Comparison of ENCODE assay signal across 16 mouse cellular contexts in the genomic region with DNA sequence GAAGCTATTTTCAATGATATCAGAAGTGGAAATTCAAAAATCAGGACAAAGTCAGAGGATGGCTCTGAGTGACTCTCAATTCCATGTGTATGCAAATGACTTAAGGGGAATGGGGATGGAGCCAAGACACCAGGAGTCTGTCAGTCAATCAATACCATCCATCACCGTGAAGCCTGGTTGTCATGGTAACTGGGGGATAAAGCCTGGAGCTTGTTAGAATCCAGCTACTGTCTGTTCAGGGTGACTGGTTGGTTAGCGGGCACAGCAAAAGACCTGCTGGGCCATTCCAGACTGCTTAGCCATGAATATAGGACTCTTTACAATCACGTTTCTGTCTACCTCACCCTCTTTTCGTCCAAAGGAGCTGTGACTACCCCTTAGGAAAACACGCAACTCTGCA. TPM values are rescaled to one million over a fixed set of nuclear protein-coding genes. Genes with fewer than 3 reads are reported as not detected.
A peak's percentile ranks its signal among the peaks of the same experiment; 100 is the strongest.
DNase-seq lines count a peak whose midpoint lies in the region; ATAC-seq lines count a peak whose summit lies in the region.
"Had no signal": no experiment of that assay in that cellular context is flagged by ENCODE, and none has a peak within 500 bp of the region (broad histone marks: within the 10 kb centered on the region; RNA-seq: fewer than 3 reads in every experiment).

No protein-coding gene starts in this region.

- no peaks in the 10 kb centered on the region for H3K27me3 ChIP-seq in forebrain, embryonic 11.5 days (ENCODE audit: control insufficient read depth, insufficient read depth, low read length)
- no peaks in the 10 kb centered on the region for H3K27me3 ChIP-seq in forebrain, embryonic 10.5 days (ENCODE audit: poor library complexity, severe bottlenecking)
- H3K27me3 ChIP-seq in hindbrain, embryonic 11.5 days (ENCODE audit: control insufficient read depth, insufficient read depth, low read length): no peaks in the 10 kb centered on the region
- no peaks in the 10 kb centered on the region for H3K27me3 ChIP-seq in midbrain, embryonic 14.5 days (ENCODE audit: control insufficient read depth, insufficient read depth, low read length)
- H3K27me3 ChIP-seq: liver, embryonic 15.5 days; stomach, embryonic 15.5 days had no signal

- H3K4me3 ChIP-seq in forebrain, embryonic 11.5 days (ENCODE audit: low read depth, low read length): no peak overlapping the region
- no peak overlapping the region for H3K4me3 ChIP-seq in forebrain, embryonic 10.5 days
- H3K4me3 ChIP-seq in hindbrain, embryonic 11.5 days (ENCODE audit: low read depth, low read length): no peak overlapping the region
- H3K4me3 ChIP-seq in midbrain, embryonic 14.5 days (replicated peaks; ENCODE audit: low read depth, low read length): no peak overlapping the region
- H3K4me3 ChIP-seq: liver, embryonic 15.5 days; stomach, embryonic 15.5 days had no signal

- WGBS in forebrain, embryonic 11.5 days: 17% methylated on average over 5 of the region's 5 CpGs
- 23% methylated on average over 5 of the region's 5 CpGs for WGBS in forebrain, embryonic 10.5 days
- 11% methylated on average over 5 of the region's 5 CpGs for WGBS in hindbrain, embryonic 11.5 days
- 5% methylated on average over 5 of the region's 5 CpGs for WGBS in midbrain, embryonic 14.5 days

- H3K4me1 ChIP-seq in forebrain, embryonic 11.5 days (replicated peaks; ENCODE audit: control insufficient read depth, insufficient read depth, low read length): no peaks in the 10 kb centered on the region
- H3K4me1 ChIP-seq in forebrain, embryonic 10.5 days: peaks cover 11% of the 10 kb centered on the region
- H3K4me1 ChIP-seq in hindbrain, embryonic 11.5 days (replicated peaks; ENCODE audit: control insufficient read depth, insufficient read depth, low read length): no peaks in the 10 kb centered on the region
- peaks cover 20% of the 10 kb centered on the region for H3K4me1 ChIP-seq in midbrain, embryonic 14.5 days (ENCODE audit: control insufficient read depth, insufficient read depth, low read length)
- H3K4me1 ChIP-seq: liver, embryonic 15.5 days; stomach, embryonic 15.5 days had no signal

- H3K4me2 ChIP-seq in forebrain, embryonic 11.5 days (ENCODE audit: low read depth, low read length, severe bottlenecking): no peak overlapping the region
- H3K4me2 ChIP-seq in hindbrain, embryonic 11.5 days (replicated peaks; ENCODE audit: low read depth, low read length): no peak overlapping the region
- H3K4me2 ChIP-seq in midbrain, embryonic 14.5 days (ENCODE audit: low read length): peak overlapping the region; percentile 17; the same call in 1 of the 2 replicates
- H3K4me2 ChIP-seq: liver, embryonic 15.5 days; stomach, embryonic 15.5 days had no signal

- H3K36me3 ChIP-seq in forebrain, embryonic 11.5 days (ENCODE audit: control insufficient read depth, insufficient read depth, low read length): no peaks in the 10 kb centered on the region
- no peaks in the 10 kb centered on the region for H3K36me3 ChIP-seq in forebrain, embryonic 10.5 days (replicated peaks)
- no peaks in the 10 kb centered on the region for H3K36me3 ChIP-seq in hindbrain, embryonic 11.5 days (ENCODE audit: control insufficient read depth, insufficient read depth, low read length)
- H3K36me3 ChIP-seq in midbrain, embryonic 14.5 days (ENCODE audit: control insufficient read depth, insufficient read depth, low read length): no peaks in the 10 kb centered on the region
- H3K36me3 ChIP-seq: liver, embryonic 15.5 days; stomach, embryonic 15.5 days had no signal

- ATAC-seq in forebrain, embryonic 11.5 days (replicated peaks; ENCODE audit: low FRiP score): no peak
- ATAC-seq in hindbrain, embryonic 11.5 days (ENCODE audit: low FRiP score): peak; percentile 75
- ATAC-seq in midbrain, embryonic 14.5 days (ENCODE audit: low FRiP score, low TSS enrichment): no peak; the same call in 1 of the 2 replicates
- ATAC-seq in monocyte, adult 5-6 weeks (replicated peaks; ENCODE audit: insufficient number of reproducible peaks, low FRiP score, low TSS enrichment, poor library complexity, severe bottlenecking): no peak

- peak; percentile 44 for DNase-seq in forebrain, embryonic 11.5 days (ENCODE audit: low spot score)
- no peak for DNase-seq in forebrain, embryonic 10.5 days (ENCODE audit: extremely low spot score, low spot score)
- peak; percentile 65 for DNase-seq in embryo, embryonic 10 days (ENCODE audit: low spot score)
- DNase-seq in hindbrain, embryonic 11.5 days (ENCODE audit: low spot score): peak; percentile 66
- DNase-seq in midbrain, embryonic 14.5 days: peak; percentile 86
- DNase-seq in frontal cortex, postnatal 14 days (ENCODE audit: low spot score in 2 of 2): no peak
- no peak for DNase-seq in left cerebral cortex, postnatal 14 days (ENCODE audit: low spot score in 2 of 2)
- DNase-seq: thymus, postnatal 36 days had no signal

- H3K9ac ChIP-seq in forebrain, embryonic 11.5 days (ENCODE audit: low read length): no peak overlapping the region
- no peak overlapping the region for H3K9ac ChIP-seq in hindbrain, embryonic 11.5 days (ENCODE audit: low read depth, low read length)
- no peak overlapping the region for H3K9ac ChIP-seq in midbrain, embryonic 14.5 days (replicated peaks; ENCODE audit: low read length)
- H3K9ac ChIP-seq: liver, embryonic 15.5 days; stomach, embryonic 15.5 days had no signal

- H3K27ac ChIP-seq in forebrain, embryonic 11.5 days (ENCODE audit: low read depth, low read length): no peak overlapping the region
- no peak overlapping the region for H3K27ac ChIP-seq in forebrain, embryonic 10.5 days
- H3K27ac ChIP-seq in hindbrain, embryonic 11.5 days (ENCODE audit: low read depth, low read length): peak overlapping the region; percentile 54; the same call in 1 of the 2 replicates
- H3K27ac ChIP-seq in midbrain, embryonic 14.5 days (replicated peaks; ENCODE audit: low read depth, low read length): peak overlapping the region; percentile 73
- H3K27ac ChIP-seq: liver, embryonic 15.5 days; stomach, embryonic 15.5 days had no signal

- H3K9me3 ChIP-seq in forebrain, embryonic 11.5 days (ENCODE audit: control insufficient read depth, low read length): no peaks in the 10 kb centered on the region
- no peaks in the 10 kb centered on the region for H3K9me3 ChIP-seq in forebrain, embryonic 10.5 days
- H3K9me3 ChIP-seq in hindbrain, embryonic 11.5 days (ENCODE audit: control insufficient read depth, low read length): no peaks in the 10 kb centered on the region
- no peaks in the 10 kb centered on the region for H3K9me3 ChIP-seq in midbrain, embryonic 14.5 days (ENCODE audit: control insufficient read depth, low read length)
- H3K9me3 ChIP-seq: liver, embryonic 15.5 days; stomach, embryonic 15.5 days had no signal

- intact Hi-C loops in left cerebral cortex, postnatal 14 days (cut with DNase I): no loop called here

RNA-seq across cellular contexts. Expression of a gene that starts 22.0 kb away (rescaled TPM):
- polyA plus RNA-seq in forebrain, embryonic 11.5 days (2014; fragmentation: Nextera tagmentation; extraction: Ambion mirVana): not detected in 2 replicates
- polyA plus RNA-seq in forebrain, embryonic 10.5 days (2016; fragmentation: Nextera tagmentation; extraction: Ambion mirVana): not detected in 2 replicates
- not detected in 2 replicates for polyA plus RNA-seq in hindbrain, embryonic 11.5 days (2014; fragmentation: Nextera tagmentation; extraction: Ambion mirVana)
- not detected in 2 replicates for polyA plus RNA-seq in midbrain, embryonic 14.5 days (2014; fragmentation: Nextera tagmentation; extraction: Ambion mirVana)
- total RNA-seq in left cerebral cortex, postnatal 14 days (2021): not detected
- total RNA-seq in monocyte, adult 5-6 weeks (2017): not detected in 3 replicates
- total RNA-seq: gastrocnemius, postnatal 4 days; left cerebral cortex, adult 18-20 months; megakaryocyte progenitor cell, adult 5-6 weeks had no signal
- polyA plus RNA-seq: heart, embryonic 16.5 days; kidney, embryonic 14.5 days; liver, embryonic 15.5 days; stomach, embryonic 15.5 days had no signal

RNA-seq across cellular contexts. Expression of a gene that starts 41.1 kb away (rescaled TPM):
- not detected in 2 replicates for polyA plus RNA-seq in forebrain, embryonic 11.5 days (2014; fragmentation: Nextera tagmentation; extraction: Ambion mirVana)
- polyA plus RNA-seq in forebrain, embryonic 10.5 days (2016; fragmentation: Nextera tagmentation; extraction: Ambion mirVana): not detected in 2 replicates
- 0.13 TPM in 1 of 2 replicates, not detected in the other for polyA plus RNA-seq in hindbrain, embryonic 11.5 days (2014; fragmentation: Nextera tagmentation; extraction: Ambion mirVana)
- 0.11 TPM in 1 of 2 replicates, not detected in the other for polyA plus RNA-seq in midbrain, embryonic 14.5 days (2014; fragmentation: Nextera tagmentation; extraction: Ambion mirVana)
- under 1 TPM in 1 of 2 experiments, not detected in 1; 0.49 TPM for total RNA-seq in left cerebral cortex, postnatal 14 days (2021)
- 0.53 TPM in 1 of 3 replicates, not detected in the others for total RNA-seq in monocyte, adult 5-6 weeks (2017)
- total RNA-seq: left cerebral cortex, adult 18-20 months; megakaryocyte progenitor cell, adult 5-6 weeks had no signal
- polyA plus RNA-seq: heart, embryonic 16.5 days had no signal

Comparison
In these comparisons a context has a peak if more than half of its experiments do, and no peak if none do; other contexts are left out.
1. DNase-seq: peak in forebrain, embryonic 11.5 days (single experiment), embryo, embryonic 10 days (single experiment), hindbrain, embryonic 11.5 days (single experiment) and midbrain, embryonic 14.5 days (single experiment); none in forebrain, embryonic 10.5 days (single experiment), frontal cortex, postnatal 14 days (0 of 2) and left cerebral cortex, postnatal 14 days (0 of 2).
2. H3K27ac ChIP-seq: peak in hindbrain, embryonic 11.5 days (single experiment) and midbrain, embryonic 14.5 days (single experiment); none in forebrain, embryonic 11.5 days (single experiment) and forebrain, embryonic 10.5 days (single experiment).